Mouse (Mus musculus): ENCODE measurements around the gene Arhgap9. TPM values are rescaled to one million over a fixed set of nuclear protein-coding genes. Genes with fewer than 3 reads are reported as not detected.
"Not testable (repeated sequence)": the region's sequence is repeated elsewhere in the genome, so short reads cannot be mapped to it uniquely, and the experiment has no call there.

The Arhgap9 gene
- total RNA-seq, 1 experiment from 2014 or later: 109 TPM

GRCm38 (mm10) chr10:127314950-127315349 is 6.8 kb upstream of the Arhgap9 start:
- ATAC-seq (replicated peaks; ENCODE audit: insufficient number of reproducible peaks, low FRiP score, low TSS enrichment, poor library complexity, severe bottlenecking): not testable (repeated sequence)

DNA sequence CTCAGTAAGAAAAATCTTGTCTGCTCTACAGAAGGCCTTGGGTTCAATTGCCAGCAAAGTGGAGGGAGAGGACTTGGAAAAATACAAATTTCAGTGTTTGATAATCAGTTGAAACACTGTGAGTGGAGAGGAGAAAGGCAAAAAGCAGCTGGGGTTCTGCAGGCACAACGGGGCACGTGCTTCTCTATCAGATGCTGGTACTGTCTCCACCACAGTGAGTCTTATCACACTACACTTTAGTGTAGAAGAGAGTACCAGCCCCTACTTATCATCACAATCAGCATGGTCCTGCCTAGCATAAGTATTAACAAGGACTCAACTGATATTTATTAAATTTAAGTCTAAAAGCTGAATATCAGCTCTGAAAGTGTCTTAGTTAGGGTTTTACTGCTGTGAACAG is 4.5 kb upstream of the Arhgap9 start:
- ATAC-seq (replicated peaks; ENCODE audit: insufficient number of reproducible peaks, low FRiP score, low TSS enrichment, poor library complexity, severe bottlenecking): no peak

DNA sequence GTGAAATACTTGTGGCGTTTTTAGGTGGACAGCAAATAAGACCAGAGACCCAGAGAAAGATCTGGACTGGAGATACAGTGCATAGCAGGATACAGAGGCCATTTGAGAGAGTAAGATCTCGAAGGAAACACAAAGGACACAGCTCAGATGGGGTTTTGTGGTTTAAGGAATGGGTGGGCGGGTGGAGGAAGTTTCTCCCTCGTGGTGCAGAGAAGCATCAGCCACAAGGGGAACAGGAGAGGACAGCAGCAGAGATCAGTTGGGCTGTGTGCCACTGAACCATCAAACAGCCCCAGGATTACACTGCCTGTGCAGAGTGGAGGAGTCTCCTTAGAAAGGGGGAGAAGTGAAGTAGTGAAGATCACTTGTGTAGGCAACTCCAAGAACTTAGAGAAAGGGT is 3.8 kb upstream of the Arhgap9 start:
- no peak for ATAC-seq (replicated peaks; ENCODE audit: insufficient number of reproducible peaks, low FRiP score, low TSS enrichment, poor library complexity, severe bottlenecking)

GRCm38 (mm10) chr10:127319969-127320368 is 1.8 kb upstream of the Arhgap9 start:
- ATAC-seq (replicated peaks; ENCODE audit: insufficient number of reproducible peaks, low FRiP score, low TSS enrichment, poor library complexity, severe bottlenecking): 0 out of 2 replicates have a peak, but pooled peaks have one; percentile 23

GRCm38 (mm10) chr10:127322178-127322577 is 414 bp downstream of the Arhgap9 start:
- ATAC-seq (replicated peaks; ENCODE audit: insufficient number of reproducible peaks, low FRiP score, low TSS enrichment, poor library complexity, severe bottlenecking): no peak

- ATAC-seq (replicated peaks; ENCODE audit: insufficient number of reproducible peaks, low FRiP score, low TSS enrichment, poor library complexity, severe bottlenecking): no peak
Observed at GRCm38 (mm10) chr10:127322669-127323068, 905 bp downstream of the Arhgap9 start.

DNA sequence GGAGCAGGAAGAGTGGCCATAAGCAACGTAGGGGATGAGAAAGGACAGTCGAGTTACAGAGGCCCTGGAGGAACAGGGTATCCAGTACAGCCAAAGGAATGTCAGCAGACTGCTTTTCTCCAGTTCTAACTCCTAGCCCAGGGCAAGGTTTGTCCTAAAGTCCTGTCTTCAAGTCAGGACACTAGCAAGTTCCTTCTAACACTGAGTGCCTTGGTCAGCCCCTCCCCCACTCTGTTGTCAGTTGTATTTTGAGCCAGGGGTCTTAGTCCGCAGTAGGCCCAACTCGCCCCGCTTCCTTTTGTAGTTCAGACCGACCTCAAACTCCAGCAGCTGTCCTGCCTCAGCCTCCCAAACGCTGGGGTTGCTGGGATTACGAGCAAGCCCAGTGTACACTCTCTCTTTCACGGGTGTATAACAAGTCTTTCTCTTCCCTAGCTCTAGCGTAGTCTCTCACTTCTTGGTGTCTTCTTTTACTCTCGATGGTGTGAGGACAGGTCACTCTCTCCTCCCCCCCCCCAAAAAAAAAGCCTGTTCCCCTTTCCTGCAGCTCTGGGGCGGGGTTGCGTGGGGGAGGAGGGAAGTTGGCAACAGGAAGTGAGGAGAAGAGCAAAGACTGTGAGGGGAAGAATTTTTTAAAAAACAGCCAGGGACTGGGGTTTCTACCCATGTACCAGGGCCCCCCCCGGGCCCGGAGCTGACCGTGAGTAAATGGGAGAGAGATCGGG is 1.5 kb downstream of the Arhgap9 start:
- peak; percentile 60 for ATAC-seq (replicated peaks; ENCODE audit: insufficient number of reproducible peaks, low FRiP score, low TSS enrichment, poor library complexity, severe bottlenecking)

GRCm38 (mm10) chr10:127324495-127324894 is 2.7 kb downstream of the Arhgap9 start:
- ATAC-seq (replicated peaks; ENCODE audit: insufficient number of reproducible peaks, low FRiP score, low TSS enrichment, poor library complexity, severe bottlenecking): peak; percentile 70

DNA sequence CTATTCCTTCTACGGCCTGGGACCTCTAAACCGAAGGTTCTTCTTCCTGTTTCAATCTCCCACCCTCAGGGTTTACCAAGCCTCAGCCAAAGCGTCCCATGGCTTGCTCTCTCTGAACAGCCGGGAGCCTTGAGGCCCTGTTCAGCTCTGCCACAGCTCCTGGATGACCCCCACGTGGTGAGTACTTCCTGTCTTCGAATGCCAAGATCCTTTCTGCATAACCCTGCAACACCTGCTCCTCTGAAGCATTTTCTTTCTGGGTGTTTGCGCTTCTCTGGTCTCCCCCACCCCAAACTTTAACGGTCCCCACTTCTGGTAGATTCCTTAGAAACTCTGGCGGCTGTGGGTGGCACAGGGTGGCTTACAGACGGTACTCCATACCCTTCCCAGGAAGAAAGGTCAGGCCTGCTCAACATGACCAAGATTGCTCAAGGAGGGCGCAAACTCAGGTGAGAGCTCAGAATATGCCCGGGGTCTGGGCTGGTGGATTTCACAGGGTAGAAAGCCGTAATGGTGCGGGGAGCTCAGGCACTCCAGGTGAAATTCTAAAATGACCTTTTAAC is 3.8 kb downstream of the Arhgap9 start:
- ATAC-seq (replicated peaks; ENCODE audit: insufficient number of reproducible peaks, low FRiP score, low TSS enrichment, poor library complexity, severe bottlenecking): no peak

DNA sequence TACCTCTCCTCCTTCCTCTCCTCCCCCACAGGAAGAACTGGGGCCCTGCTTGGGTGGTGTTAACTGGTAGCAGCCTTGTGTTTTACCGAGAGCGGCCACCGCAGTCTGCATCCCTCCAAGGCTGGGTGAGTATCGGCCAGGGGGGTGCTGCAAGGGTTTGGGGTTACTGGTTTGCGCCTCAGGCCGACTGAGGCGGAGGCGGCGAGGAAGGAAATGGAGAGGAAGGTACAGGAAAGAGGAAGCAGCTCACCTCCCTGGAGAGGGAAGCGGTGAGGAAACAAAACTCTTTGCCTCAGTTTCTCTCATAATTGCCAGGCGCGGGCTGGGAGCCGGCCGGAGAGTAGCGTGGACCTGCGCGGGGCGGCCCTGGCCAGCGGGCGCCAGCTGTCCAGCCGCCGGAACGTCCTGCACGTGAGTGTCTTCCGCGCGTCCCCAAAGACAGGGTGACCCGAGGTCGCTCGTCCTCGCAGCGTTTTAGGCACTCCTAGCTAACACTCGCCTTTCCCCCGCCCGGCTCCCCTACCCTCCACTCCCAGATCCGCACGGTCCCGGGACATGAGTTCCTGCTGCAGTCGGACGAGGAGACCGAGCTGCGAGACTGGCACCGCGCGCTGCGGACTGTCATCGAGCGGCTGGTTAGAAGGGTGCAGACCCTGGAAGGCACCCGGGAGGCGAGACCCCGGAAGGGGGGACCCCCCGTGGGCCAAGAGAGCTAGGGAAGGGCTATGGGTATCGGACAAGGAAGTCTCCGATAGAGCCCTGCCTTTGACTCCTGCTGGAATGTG is 4.4 kb downstream of the Arhgap9 start:
- ATAC-seq (replicated peaks; ENCODE audit: insufficient number of reproducible peaks, low FRiP score, low TSS enrichment, poor library complexity, severe bottlenecking): no peak

DNA sequence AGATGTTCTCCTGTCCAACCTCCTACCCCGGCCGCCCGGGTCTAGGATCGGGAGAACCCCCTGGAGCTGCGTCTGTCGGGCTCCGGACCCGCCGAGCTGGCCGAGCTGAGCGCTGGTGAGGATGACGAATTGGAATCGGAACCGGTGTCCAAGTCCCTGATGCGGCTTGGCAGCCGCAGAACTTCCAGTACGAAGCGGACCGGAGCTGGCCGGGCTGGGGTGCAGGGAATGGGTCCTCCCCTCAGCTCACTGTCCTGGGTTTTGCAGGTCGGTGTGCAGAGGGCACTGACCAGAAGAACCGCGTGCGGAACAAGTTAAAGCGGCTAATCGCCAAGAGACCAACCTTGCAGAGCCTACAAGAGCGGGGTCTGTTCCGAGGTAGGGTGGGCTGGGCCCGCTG is 5.1 kb downstream of the Arhgap9 start:
- ATAC-seq (replicated peaks; ENCODE audit: insufficient number of reproducible peaks, low FRiP score, low TSS enrichment, poor library complexity, severe bottlenecking): no peak

GRCm38 (mm10) chr10:127327461-127328145 is 5.8 kb downstream of the Arhgap9 start:
- no peak for ATAC-seq (replicated peaks; ENCODE audit: insufficient number of reproducible peaks, low FRiP score, low TSS enrichment, poor library complexity, severe bottlenecking)

GRCm38 (mm10) chr10:127330212-127330611 is 8.4 kb downstream of the Arhgap9 start:
- ATAC-seq (replicated peaks; ENCODE audit: insufficient number of reproducible peaks, low FRiP score, low TSS enrichment, poor library complexity, severe bottlenecking): no peak

DNA sequence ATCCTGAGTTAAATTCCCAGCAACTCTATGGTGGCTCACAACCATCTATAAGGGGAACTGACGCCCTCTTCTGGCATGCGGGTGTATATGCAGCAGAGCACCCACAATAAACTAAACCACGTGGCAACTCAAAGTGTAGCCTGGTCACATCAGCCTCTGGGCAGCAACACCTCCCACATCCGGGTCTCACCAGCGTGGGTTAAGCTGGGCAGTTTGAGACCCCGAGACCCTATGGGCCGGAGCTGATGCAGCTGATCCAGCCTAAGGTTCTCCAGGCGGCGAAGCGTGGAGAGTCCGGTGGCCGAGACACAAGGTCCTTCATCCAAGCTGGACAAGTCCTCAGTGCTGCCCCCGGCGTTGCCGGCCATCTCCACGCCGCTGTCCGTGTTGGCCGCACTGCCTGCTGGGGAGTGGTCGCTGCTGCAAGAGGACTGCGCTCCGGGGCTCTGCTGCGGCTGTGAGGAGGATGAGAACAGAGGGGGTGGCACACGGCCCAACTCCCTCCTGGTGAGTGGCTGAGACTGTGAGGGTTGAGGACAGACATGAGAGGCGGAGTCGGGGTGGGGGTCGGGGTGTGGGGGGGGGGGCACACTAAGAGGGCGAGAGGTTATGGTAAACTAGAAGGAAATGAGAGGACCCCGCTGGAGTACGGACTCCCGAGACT is 10.6 kb downstream of the Arhgap9 start:
- ATAC-seq (replicated peaks; ENCODE audit: insufficient number of reproducible peaks, low FRiP score, low TSS enrichment, poor library complexity, severe bottlenecking): no peak

GRCm38 (mm10) chr10:127333152-127333551 is 11.4 kb downstream of the Arhgap9 start:
- no peak for ATAC-seq (replicated peaks; ENCODE audit: insufficient number of reproducible peaks, low FRiP score, low TSS enrichment, poor library complexity, severe bottlenecking)

DNA sequence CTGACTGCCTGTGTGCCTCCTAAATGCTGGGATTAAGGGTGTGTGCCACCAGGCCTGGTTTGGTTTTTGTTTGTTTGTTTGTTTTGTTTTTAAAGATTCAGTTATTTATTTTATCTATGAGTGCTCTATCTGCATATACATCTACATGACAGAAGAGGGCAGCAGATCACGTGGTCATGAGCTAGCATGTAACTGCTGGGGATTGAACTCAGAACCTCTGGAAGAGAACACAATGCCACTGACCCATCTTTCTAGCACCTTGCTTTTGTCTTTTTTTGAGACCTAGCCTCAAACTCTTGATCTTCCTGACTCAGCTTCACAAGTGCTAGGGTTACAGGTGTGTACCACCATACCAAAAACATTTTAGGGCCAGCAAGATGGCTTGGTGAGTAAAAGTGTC is 13.5 kb downstream of the Arhgap9 start:
- ATAC-seq (replicated peaks; ENCODE audit: insufficient number of reproducible peaks, low FRiP score, low TSS enrichment, poor library complexity, severe bottlenecking): no peak

GRCm38 (mm10) chr10:127336952-127337351 is 15.2 kb downstream of the Arhgap9 start:
- ATAC-seq (replicated peaks; ENCODE audit: insufficient number of reproducible peaks, low FRiP score, low TSS enrichment, poor library complexity, severe bottlenecking): no peak

GRCm38 (mm10) chr10:127337536-127338099 is 15.9 kb downstream of the Arhgap9 start:
- ATAC-seq (replicated peaks; ENCODE audit: insufficient number of reproducible peaks, low FRiP score, low TSS enrichment, poor library complexity, severe bottlenecking): no peak

Measured in monocyte, adult 5-6 weeks (primary cell).